Mouse (Mus musculus) left cerebral cortex, postnatal 14 days (tissue): ENCODE results near the gene Ripor3. TPM values are rescaled to one million over a fixed set of nuclear protein-coding genes. Genes with fewer than 3 reads are reported as not detected.
A peak's percentile ranks its signal among the peaks of the same experiment; 100 is the strongest.

Source experiments
- DNase-seq, 2 experiments: peaks; one replicate each; pipeline ENCODE4 v3.0.0; 2021 to 2022; ENCODE audit warnings: low spot score in 2 of 2, mixed read lengths in 1 of 2
- intact Hi-C: fragments of 180-260 bp; cut with DNase I; formaldehyde crosslinking; loops from one replicate; pipeline ENCODE4 v1.15.1; 2025
- total RNA-seq, 2 experiments: library from RNA; stranded (reverse); gene quantifications; 2 replicates each; pipeline ENCODE4 v1.2.3; 2021

Gene Ripor3
- total RNA-seq, 2 experiments from 2014 or later = 0.42 to 1.5 TPM

DNA sequence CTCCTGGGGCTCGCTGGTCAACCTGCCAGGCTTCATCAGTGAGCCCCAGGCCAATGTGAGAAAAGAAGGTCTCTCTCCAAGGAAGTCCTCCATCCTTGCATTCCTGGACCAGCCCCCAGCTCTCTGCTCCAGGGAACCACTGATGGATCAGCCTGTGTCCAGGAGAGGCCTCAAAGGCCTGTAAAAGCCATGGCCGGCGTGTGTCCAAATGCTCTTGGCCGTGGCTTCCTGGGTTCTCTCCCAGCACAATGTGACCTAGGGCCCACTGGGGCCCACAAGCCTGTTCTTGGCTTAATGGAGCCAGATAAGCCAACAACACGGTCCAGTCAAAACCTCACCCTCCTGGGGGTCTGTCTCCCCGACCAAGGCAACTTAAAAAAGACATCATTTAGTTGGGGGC is 25.5 kb upstream of the Ripor3 start:
- no peak for DNase-seq
- intact Hi-C loops = no loop called here

DNA sequence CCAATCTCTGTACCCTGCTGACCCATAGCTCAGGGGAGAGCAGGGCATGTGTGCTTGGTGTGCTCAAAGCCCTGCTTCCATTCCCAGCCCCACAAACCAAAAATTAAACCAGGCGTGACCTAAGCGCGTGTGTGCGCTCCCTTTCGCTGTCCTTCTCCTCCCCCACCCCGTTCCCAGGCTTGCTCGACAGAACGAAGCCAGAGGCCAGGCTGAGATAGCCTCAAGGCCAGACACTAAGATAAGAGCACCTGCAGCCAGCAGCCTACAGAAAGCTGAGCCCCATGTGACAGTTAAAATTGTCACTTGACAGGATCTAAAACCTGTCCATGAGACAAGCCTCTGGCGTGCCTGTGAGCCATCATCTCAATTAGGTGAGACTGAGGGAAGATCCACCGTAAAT is 23.5 kb upstream of the Ripor3 start:
- intact Hi-C loops = no loop called here
- DNase-seq = no peak

DNA sequence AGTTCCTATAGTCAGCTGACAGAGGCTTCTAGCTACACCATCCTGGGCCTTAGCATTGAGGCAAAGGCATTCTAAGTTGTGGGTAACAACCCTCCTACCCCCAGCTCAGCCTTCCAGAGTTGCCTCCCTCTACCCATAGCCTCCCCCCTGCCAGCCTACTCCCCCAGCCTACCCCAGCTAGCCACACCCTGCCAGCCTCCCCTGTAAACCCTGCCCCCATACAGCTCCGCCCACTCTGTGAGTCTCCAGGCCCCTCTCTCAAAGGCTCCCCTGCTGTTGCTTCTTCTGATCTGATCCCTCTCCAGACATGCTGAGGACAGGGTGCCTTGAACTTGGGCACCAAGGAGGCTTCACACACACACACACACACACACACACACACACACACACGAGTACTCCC is 21.4 kb upstream of the Ripor3 start:
- intact Hi-C loops = no loop called here
- DNase-seq = no peak

DNA sequence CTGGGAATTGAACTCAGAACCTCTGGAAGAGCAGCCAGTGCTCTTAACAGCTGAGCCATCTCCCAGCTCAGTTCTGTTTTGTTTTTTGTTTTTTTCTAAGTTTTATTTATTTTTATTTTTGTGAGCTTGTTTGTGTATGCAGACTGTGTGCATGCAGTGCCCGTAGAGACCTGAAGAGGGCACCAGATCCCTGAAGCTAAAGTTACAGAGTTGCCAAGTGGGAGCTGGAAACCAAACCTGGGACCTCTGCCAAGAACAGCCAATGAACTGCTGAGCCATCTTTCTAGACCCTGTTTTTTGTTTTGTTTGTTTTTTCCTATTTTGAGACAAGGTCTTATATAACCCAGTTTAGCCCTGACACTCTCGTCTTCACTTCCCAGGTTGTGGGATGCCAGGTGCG is 18.0 kb upstream of the Ripor3 start:
- intact Hi-C loops = no loop called here
- DNase-seq = no peak

DNA sequence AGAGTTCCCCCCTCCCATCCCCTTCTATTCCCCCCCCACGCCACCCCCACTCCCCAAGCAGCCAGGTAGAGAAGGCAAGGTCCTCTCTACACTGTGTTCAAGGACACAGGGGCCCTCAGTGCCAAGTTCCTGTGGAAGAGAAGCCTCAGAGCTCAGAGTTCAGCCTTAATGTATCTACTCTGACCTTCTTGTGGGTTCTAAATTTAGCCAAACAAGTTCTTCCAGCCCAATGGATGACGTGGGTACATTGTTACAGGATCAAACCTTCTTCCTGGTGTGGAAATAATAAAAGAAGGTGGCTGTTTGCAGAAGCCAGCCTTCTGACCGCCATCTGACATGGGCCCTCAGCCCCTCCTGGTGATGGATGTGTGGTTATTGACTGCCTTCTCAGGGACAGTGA is 16.0 kb upstream of the Ripor3 start:
- intact Hi-C loops = no loop called here
- no peak for DNase-seq

- intact Hi-C loops = no loop called here
- DNase-seq = no peak
Measured at GRCm38 (mm10) chr2:168025882-168026281, 15.5 kb upstream of the Ripor3 start.

DNA sequence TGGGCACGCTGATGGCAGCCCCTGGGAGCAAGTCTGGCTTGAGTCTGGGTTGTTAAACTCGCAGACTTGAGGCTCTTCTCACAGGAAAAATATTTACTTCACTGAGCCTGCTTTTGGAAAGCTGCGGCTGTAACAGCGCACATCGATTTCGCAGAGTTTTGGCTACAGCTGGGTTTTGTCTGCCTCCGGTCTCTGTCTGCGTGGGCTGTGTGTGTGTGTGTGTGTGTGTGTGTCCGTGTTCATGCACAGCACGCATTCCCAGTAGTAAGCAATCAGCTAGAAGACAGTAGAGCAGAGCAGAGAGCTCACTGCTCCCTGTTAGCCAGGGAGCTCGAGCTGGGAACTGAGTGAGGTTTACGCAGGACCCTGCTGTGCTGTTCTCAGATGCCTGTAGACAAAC is 14.8 kb upstream of the Ripor3 start:
- peak; percentile 74 to 86 for DNase-seq
- intact Hi-C loops = no loop called here

- intact Hi-C loops = no loop called here
- DNase-seq = no peak
Measured at GRCm38 (mm10) chr2:168023763-168024402, 13.5 kb upstream of the Ripor3 start.

GRCm38 (mm10) chr2:168019201-168019715 is 8.8 kb upstream of the Ripor3 start:
- DNase-seq = peak; percentile 32 to 34

DNA sequence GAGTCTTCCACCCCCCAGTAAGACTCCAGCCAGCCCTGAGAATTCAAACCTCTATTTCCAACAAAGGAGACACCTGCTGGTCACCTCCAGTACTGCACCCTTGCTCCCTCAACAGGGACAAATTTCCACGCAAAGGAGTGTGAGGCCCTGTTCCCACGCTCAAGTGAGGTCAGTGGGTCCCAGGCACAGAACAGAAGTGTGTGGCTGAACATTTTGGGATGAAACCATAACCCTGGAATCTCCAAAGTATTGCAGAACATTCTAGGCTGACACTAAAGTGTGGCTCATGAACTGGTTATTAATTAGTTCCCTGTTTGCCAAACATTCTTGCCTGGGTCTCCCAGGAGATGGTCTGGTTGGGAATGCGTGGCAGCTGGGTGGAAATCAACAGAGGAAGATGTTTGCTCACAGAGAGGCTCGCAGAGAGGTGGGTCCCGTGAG is 6.6 kb upstream of the Ripor3 start:
- peak; percentile 69 to 79 for DNase-seq
- intact Hi-C loops = loop anchor here (10.0 kb wide), 1 partner anchor 332 kb away; the partner anchor contains the start of genes Cebpb and Tmem189

More at GRCm38 (mm10) chr2:168019201-168019715, 8.8 kb upstream of the Ripor3 start:
- intact Hi-C loops = loop anchor here (10.0 kb wide), 1 partner anchor 334 kb away; the partner anchor contains the start of genes Cebpb and Tmem189

- no peak for DNase-seq
- intact Hi-C loops = loop anchor here (10.0 kb wide), 1 partner anchor 326 kb away; the partner anchor contains the start of genes Cebpb and Tmem189
Measured at GRCm38 (mm10) chr2:168010893-168011292, 475 bp upstream of the Ripor3 start.

GRCm38 (mm10) chr2:168008132-168008531 is 2.3 kb downstream of the Ripor3 start:
- no peak for DNase-seq
- intact Hi-C loops = no loop called here

DNA sequence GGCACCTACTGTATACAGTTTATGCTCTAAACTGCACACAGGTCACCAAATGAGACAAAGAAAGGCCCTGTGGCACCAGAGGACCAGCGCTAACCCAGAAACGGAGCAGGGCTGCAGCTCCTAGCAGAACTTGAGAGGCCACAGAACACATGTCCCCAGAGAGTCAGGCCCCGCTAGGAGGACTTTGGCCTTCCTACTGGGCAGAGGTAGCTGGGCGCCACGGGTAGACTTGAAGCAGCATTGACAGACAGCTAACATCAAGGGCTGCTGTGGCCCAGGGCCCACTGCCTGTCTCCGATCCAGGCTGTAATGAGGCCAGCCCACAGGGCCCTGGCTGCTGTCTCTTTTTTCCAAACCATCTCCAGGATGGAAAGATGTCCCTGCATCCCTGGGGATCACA is 3.9 kb downstream of the Ripor3 start:
- intact Hi-C loops = no loop called here
- no peak for DNase-seq

DNA sequence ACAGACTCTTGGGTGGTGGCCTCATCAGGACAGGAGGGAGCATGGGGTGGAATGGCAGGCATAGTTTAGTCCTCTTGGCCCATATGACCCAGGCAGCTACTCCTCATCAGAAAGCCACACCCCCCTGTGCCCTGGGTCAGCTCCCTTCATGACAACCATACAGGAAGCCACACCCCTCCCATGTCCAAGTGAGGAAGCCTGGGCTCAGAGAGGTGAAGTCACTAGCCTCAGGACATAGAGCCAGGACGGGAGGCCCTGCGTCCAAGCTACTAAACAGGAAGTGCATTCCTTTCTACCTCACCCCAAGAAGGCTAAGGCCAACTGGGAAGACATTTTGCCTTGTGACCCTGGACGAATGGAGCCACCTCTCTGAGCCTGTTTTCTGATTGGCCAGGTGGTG is 4.8 kb downstream of the Ripor3 start:
- intact Hi-C loops = no loop called here
- no peak for DNase-seq

GRCm38 (mm10) chr2:168005005-168005404 is 5.4 kb downstream of the Ripor3 start:
- DNase-seq = no peak

DNA sequence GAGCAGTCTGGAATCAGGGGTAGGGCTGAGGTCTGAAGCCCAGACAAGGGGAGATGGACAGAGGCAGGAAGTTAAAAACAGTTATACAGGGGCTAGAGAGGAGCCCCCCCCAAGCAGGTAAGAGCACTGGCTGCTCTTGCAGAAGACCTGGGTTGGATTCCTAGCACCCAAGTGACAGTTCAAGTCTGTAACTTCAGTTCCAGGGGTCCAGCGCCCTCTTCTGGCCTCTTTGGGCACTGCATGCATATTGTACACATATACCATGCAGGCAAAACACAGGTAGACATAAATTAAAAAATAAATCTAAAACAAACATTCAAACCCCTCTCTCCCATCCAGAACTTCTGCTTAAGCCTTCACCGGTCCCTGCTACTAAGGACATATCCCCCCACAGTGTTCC is 6.0 kb downstream of the Ripor3 start:
- no peak for DNase-seq
- intact Hi-C loops = no loop called here

More at GRCm38 (mm10) chr2:168005005-168005404, 5.4 kb downstream of the Ripor3 start:
- intact Hi-C loops = no loop called here

GRCm38 (mm10) chr2:168003431-168003830 is 7.0 kb downstream of the Ripor3 start:
- no peak for DNase-seq
- intact Hi-C loops = no loop called here

DNA sequence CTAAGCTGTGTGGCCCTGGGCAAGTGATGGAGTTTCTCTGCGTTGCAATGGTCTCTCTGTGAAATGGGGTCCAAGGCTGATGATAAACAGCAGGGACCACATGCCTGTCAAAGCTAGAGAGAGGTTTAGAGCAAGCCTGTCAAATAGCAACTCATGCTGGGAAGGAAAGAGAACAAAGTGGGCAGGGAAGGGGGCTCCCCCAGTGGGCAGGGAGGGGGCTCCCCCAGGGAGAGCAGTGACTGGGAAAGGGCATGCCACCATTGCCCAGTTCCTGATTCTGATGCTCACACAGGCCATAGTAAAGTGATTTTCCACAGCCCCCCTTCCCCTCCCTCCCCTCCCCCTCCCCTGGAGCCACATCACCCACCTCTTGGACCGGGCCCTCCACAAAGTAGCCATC is 7.5 kb downstream of the Ripor3 start:
- intact Hi-C loops = no loop called here
- no peak for DNase-seq

- intact Hi-C loops = no loop called here
- DNase-seq = no peak
Measured at GRCm38 (mm10) chr2:168002188-168002587, 8.2 kb downstream of the Ripor3 start.

DNA sequence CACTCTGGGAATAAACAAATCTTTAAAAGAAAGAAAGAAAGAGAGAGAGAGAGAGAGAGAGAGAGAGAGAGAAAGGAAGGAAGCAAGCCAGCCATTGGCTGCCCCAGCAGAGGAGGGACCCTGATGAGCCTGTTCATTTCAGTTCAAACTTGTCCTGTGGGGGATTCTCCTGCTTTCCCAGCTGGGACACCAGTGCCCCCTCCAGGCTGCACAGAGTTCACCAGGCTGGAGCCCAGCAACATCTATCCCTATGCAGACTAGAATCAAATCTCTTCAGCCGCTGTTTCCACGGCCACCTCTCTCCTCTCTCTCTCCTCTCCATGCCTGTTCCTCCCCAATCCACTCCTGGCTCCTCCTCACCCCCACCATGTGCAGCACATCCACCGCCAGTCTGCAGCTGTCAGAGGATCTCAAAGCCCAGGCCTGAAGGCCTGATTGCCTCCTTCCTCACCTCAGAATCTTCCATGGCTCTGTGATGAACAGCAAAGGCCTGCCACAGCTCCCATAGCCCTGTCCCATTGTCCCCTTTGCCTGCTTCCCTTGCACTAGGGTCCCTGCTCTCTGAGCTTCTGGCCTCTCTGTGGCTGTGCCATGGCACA is 11.2 kb downstream of the Ripor3 start:
- no peak for DNase-seq
- intact Hi-C loops = no loop called here

DNA sequence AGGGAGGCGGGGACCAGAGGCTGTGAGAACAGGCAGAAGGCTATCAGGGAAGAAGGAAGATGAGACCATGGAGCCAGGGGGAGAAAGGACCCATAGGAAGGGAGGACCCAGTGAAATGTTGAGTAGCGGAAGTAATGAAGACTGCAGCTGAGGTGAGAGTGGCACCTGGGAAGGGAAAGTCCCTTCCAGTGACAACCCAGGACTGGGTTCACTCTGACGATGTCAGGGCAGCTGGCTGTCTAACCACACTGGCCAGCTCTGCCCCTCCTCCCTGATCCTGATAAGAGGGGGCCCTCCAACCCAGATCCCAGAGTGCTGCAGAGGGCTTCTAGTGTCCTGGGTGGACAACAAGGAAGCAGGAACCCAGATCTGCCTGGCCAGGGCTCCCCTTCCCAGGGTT is 12.9 kb downstream of the Ripor3 start:
- intact Hi-C loops = no loop called here
- no peak for DNase-seq
